Mouse (Mus musculus) neural tube, embryonic 13.5 days (tissue): ENCODE results near the gene Ddx21. TPM values are rescaled to one million over a fixed set of nuclear protein-coding genes. Genes with fewer than 3 reads are reported as not detected.

Source experiments
- ATAC-seq: fragments of 200-750 bp; cut with Nextera tagmentation; 2 replicates; pipeline ENCODE4 v1.8.0; 2017; ENCODE audit warnings: low read depth, mild to moderate bottlenecking, moderate TSS enrichment, moderate library complexity
- H3K27ac ChIP-seq: fragments of 300-500 bp; sonication (generic); replicated peaks from 2 replicates; pipeline ENCODE4 v1.5.1; 2015; ENCODE audit warnings: moderate library complexity, mild to moderate bottlenecking, inconsistent platforms
- H3K27me3 ChIP-seq: fragments of 300-500 bp; sonication (generic); 2 replicates; pipeline ENCODE4 v1.6.1; 2015; ENCODE audit warnings: mild to moderate bottlenecking, inconsistent platforms
- H3K36me3 ChIP-seq: fragments of 300-500 bp; sonication (generic); 2 replicates; pipeline ENCODE4 v1.6.1; 2015; ENCODE audit warnings: mild to moderate bottlenecking, inconsistent platforms
- H3K4me1 ChIP-seq: fragments of 300-500 bp; sonication (generic); replicated peaks from 2 replicates; pipeline ENCODE4 v1.6.1; 2015; ENCODE audit warnings: inconsistent platforms
- H3K4me2 ChIP-seq: fragments of 300-500 bp; sonication (generic); 2 replicates; pipeline ENCODE4 v1.6.1; 2015; ENCODE audit warnings: inconsistent platforms, mild to moderate bottlenecking, moderate library complexity
- H3K4me3 ChIP-seq: fragments of 300-500 bp; sonication (generic); 2 replicates; pipeline ENCODE4 v1.5.1; 2015; ENCODE audit warnings: mild to moderate bottlenecking, inconsistent platforms
- H3K9ac ChIP-seq: fragments of 300-500 bp; sonication (generic); 2 replicates; pipeline ENCODE4 v1.6.1; 2015; ENCODE audit warnings: moderate library complexity, mild to moderate bottlenecking, inconsistent platforms
- H3K9me3 ChIP-seq: fragments of 300-500 bp; sonication (generic); 2 replicates; pipeline ENCODE4 v1.6.1; 2016; ENCODE audit warnings: inconsistent platforms
- WGBS: fragments of 180-500 bp; shearing (Covaris S2); methylation state at CpG from one replicate; pipeline ENCODE4 v1.1.7; 2015; 5-methylcytosine and 5-hydroxymethylcytosine counted together
- polyA plus RNA-seq: library from polyadenylated mRNA; unstranded; fragments of >200 nt; fragmentation: Nextera tagmentation; extraction: Ambion mirVana; gene quantifications from 2 replicates; pipeline ENCODE4 v1.2.1, GENCODE M21; 2015

Ddx21 gene
- polyA plus RNA-seq, 1 experiment from 2014 or later: 14.9 TPM

DNA sequence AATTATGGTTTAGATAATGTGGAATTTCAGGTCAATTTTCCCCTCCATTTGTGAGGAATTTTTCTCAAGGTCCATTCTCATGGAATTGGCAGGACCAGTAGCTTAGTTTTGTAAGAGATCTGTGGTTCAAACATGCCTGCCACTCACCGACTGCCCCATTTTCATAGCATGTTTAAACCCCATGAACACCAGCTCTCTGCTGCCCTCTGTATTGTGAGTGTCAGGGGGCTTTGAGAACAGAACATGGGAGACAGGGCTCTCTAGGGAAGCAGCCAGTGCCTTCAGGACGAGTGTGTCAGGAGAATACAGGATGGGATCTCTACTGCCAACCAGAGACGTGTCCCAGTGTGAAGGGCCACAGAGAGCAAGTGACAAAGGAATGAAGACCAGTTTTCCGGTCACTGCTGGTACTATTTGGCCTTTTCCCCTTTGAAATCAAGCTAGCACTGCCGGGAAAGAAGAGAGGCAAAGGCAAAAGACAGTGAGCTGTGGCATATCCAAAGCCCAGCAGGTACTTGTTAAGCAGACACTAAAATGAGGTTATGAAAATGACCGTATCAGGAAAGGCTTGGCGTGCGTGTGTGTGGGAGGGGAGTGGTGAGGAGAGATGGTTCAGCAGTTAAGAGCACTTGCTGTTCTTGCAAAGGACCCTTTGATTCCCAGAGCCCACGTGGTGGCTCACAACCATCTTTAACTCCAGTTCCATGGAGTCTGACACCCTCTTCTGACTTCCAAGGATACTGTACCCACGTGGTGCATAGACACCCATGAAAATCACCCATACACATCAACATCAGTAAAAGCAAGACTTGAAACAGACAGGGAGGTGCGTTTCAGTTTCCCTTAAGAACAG is 46.1 kb downstream of the Ddx21 start:
- Histone ChIP-seq H3K9ac (no peak overlapping the region), H3K27me3 (no peaks in the 10 kb centered on the region), H3K36me3 (peaks cover 51% of the 10 kb centered on the region), H3K27ac (no peak overlapping the region), H3K4me2 (no peak overlapping the region), H3K4me1 (no peaks in the 10 kb centered on the region), H3K9me3 (no peaks in the 10 kb centered on the region), H3K4me3 (no peak overlapping the region)
- WGBS: 79% methylated on average over 11 of the region's 11 CpGs
- no peak for ATAC-seq

DNA sequence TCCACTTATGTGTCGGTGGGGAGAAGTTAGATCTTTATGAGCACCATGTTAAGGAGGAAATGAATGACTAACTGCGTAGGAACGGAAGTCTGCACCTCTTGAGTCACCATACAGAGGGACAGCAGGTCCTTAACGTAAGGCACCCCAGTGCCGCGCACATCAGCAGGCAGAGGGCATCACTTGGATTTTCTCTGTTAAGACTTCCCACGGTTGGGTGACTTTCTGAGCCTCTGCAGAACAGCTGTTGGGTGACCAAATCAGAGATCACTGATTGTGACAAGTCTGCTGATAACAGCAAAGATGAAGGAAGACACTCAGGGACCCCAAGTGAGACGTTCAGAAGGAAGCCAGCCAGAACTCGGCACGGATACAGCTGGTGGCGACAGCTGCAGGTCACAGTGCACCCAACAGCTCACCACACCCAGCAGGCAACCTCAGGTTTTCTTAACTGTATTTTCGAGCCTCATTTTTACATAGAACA is 48.4 kb downstream of the Ddx21 start:
- Histone ChIP-seq H3K36me3 (peaks cover 28% of the 10 kb centered on the region), H3K4me1 (no peaks in the 10 kb centered on the region), H3K9ac (no peak overlapping the region), H3K4me2 (no peak overlapping the region), H3K4me3 (no peak overlapping the region), H3K9me3 (no peaks in the 10 kb centered on the region), H3K27ac (no peak overlapping the region), H3K27me3 (no peaks in the 10 kb centered on the region)
- ATAC-seq: no peak
- 88% methylated on average over 12 of the region's 12 CpGs for WGBS

DNA sequence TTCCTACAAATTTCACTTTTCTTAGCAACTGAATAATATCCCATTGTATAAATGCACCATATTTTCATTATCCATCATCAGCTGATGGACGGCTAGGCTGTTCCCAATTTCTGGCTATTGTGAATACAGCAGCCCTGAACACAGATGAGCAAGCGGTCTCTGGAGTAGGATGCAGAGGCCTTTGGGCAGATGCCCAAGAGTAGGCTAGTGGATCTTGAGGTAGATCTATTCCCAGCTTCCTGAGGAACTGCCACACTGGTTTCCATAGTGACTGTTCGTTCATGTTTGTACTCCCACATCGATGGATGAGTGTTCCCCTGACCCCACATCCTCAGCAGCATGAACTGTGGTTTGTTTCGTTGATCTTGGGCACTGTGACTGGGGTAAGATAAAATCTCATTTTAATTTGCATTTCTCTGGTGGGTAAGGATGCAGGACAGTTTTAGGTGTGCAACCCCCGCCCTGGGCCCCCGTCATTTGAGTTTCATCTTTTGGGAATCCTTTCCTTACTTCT is 51.2 kb downstream of the Ddx21 start:
- H3K4me3 ChIP-seq: no peak overlapping the region
- H3K9ac ChIP-seq: no peak overlapping the region
- 79% methylated on average over 7 of the region's 7 CpGs for WGBS

DNA sequence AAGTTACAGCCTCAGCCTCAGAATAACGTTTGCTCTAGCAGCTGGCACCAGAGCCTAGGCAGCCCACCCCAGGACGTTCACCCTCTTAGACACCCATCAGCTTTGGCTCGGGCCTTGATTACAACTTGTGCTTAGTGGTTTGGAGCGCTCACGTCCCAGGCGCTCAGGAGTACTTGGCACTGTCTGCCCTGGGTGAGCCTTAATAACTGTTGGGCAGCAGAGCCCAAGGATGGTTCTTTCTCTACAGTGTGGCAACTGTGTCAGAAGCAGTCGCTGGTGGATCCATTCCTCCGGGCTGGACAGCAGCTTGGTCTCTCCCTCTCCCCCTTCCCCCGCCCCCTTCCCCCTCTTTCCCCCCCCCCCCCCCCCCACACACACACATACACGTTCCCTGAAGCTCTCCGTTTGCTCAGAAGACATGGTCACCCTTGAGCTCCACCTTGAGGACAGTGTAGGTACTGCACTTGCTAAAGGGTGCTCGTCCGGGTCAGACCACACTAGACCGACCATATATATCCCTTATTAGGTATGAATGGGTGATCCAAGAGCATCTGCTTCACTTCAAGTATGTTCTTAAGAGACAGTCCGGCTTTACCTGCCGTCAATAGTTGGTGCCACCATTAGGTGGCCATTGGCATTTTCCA is 52.4 kb downstream of the Ddx21 start:
- Histone ChIP-seq H3K27me3 (no peaks in the 10 kb centered on the region), H3K4me3 (no peak overlapping the region), H3K9ac (no peak overlapping the region), H3K4me1 (no peaks in the 10 kb centered on the region), H3K36me3 (no peaks in the 10 kb centered on the region), H3K27ac (no peak overlapping the region), H3K4me2 (no peak overlapping the region), H3K9me3 (no peaks in the 10 kb centered on the region)
- whole genome bisulfite sequencing: 33% methylated on average over 14 of the region's 16 CpGs
- ATAC-seq: no peak

More for the DNA sequence above, 51.2 kb downstream of the Ddx21 start:
- no peaks in the 10 kb centered on the region for H3K4me1 ChIP-seq
- no peaks in the 10 kb centered on the region for H3K9me3 ChIP-seq
- 0 out of 2 replicates have a peak, but pooled peaks cover 3% of the 10 kb centered on the region for H3K36me3 ChIP-seq
- no peak overlapping the region for H3K27ac ChIP-seq
- no peaks in the 10 kb centered on the region for H3K27me3 ChIP-seq
- no peak overlapping the region for H3K4me2 ChIP-seq
- no peak for ATAC-seq

DNA sequence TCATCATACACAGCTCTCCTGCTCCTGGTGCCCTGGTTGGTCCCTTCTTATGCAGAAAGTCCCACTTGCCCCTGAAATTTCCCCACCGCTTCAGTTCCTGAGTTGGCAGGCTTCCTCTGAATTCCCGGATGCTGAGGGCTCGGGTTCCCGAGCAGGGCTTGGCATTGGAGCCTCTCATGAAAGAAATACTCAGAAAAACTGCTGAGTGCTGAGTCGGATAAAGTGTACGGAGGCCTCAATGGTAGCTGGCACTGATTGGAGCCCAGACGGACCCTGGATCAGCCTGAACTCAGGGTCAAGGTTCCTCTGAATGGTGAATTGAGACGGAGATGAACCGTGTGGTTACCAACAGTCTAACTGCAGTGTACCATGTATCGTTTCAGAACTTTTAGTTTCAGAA is 55.6 kb downstream of the Ddx21 start:
- ATAC-seq: no peak
- Histone ChIP-seq H3K36me3 (no peaks in the 10 kb centered on the region), H3K9me3 (no peaks in the 10 kb centered on the region), H3K27ac (no peak overlapping the region), H3K4me3 (no peak overlapping the region), H3K4me1 (no peaks in the 10 kb centered on the region), H3K4me2 (no peak overlapping the region), H3K9ac (no peak overlapping the region), H3K27me3 (no peaks in the 10 kb centered on the region)
- WGBS: 87% methylated on average over 10 of the region's 10 CpGs

DNA sequence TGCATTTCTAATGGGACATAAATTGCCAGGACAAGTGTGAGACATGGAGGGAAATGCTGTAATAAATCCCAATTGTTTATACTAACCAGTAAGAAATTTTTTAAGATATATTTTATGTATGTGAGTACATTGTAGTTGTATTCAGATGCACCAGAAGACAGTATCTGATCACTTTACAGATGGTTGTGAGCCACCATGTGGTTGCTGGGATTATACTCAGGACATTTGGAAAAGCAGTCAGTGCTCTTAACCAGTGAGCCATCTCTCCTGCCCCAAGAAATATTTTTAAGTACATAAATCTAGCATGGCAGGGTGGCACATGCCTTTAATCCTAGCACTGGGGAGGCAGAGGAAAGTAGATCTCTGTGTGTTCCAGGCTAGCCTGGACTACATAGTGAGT is 56.3 kb downstream of the Ddx21 start:
- Histone ChIP-seq H3K36me3 (no peaks in the 10 kb centered on the region), H3K9ac (no peak overlapping the region)

DNA sequence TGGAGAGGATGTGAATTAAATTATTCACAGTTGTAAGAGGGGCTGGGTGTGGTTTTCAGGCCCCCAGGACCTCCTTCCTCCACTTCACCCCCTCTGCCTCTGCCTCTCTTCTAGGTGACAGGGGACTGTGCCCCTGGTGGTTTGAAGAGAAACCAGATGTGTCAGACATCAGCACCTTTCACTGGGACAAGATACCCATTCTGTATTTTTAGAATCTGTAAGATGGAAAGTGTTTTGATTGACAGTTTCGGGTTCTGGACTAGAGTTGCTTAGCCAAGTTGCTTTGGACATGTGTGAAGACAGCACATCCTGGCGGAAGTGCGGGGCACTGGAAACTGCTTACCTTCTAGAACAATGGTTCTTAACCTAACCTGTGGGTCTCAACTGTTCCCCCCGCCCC is 57.8 kb downstream of the Ddx21 start:
- Histone ChIP-seq H3K9ac (no peak overlapping the region), H3K4me2 (no peak overlapping the region), H3K36me3 (no peaks in the 10 kb centered on the region), H3K4me1 (no peaks in the 10 kb centered on the region), H3K27ac (no peak overlapping the region), H3K9me3 (no peaks in the 10 kb centered on the region), H3K27me3 (no peaks in the 10 kb centered on the region), H3K4me3 (no peak overlapping the region)
- no peak for ATAC-seq
- 91% methylated on average over 4 of the region's 4 CpGs for WGBS

More for the DNA sequence above, 56.3 kb downstream of the Ddx21 start:
- H3K27ac ChIP-seq: no peak overlapping the region
- no peaks in the 10 kb centered on the region for H3K27me3 ChIP-seq
- no peak for ATAC-seq
- no peak overlapping the region for H3K4me2 ChIP-seq
- no peak overlapping the region for H3K4me3 ChIP-seq
- no peaks in the 10 kb centered on the region for H3K4me1 ChIP-seq
- H3K9me3 ChIP-seq: no peaks in the 10 kb centered on the region

DNA sequence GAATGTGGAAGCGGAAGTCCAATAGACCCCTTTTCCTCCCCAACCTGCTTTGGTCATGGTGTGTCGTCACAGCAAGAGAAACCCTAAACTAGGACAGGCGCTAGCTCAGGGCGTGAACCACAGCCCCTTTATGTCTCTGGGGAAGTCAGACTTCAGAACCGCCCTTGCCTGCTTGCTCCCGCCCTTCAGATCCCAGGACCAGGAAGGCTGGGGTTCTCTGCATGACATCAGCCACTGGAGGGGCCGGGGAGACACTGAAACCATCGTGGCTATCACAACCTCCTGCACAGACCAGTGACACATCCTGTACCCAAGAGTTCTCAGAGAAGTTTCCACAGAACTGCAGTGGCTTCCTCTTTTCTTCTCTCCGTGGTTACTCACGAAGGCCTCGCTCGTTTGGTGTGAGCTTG is 58.7 kb downstream of the Ddx21 start:
- no peaks in the 10 kb centered on the region for H3K36me3 ChIP-seq
- 78% methylated on average over 12 of the region's 12 CpGs for WGBS
- no peaks in the 10 kb centered on the region for H3K9me3 ChIP-seq
- H3K4me2 ChIP-seq: no peak overlapping the region
- H3K27ac ChIP-seq: no peak overlapping the region
- no peak overlapping the region for H3K9ac ChIP-seq
- H3K4me3 ChIP-seq: no peak overlapping the region
- H3K4me1 ChIP-seq: no peaks in the 10 kb centered on the region
- ATAC-seq: no peak
- no peaks in the 10 kb centered on the region for H3K27me3 ChIP-seq

DNA sequence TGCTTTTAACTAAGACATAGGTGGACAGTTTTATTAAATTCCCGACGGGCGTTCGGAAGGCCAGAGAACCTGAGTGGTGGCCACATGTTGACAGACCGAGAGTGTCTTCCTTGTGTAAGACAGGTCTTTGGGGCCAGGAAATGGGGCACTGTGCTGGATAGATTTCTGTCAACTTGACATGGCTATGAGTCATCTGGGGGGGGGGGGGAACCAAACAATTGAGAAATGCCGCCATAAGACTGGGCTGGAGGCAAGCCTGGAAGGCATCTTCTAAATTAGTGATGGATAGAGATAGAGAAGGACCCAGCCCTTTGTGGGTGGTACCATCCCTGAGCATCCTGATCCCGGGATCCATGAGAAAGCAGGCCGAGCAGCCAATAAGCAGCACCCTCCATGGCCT is 59.2 kb downstream of the Ddx21 start:
- ATAC-seq: no peak

DNA sequence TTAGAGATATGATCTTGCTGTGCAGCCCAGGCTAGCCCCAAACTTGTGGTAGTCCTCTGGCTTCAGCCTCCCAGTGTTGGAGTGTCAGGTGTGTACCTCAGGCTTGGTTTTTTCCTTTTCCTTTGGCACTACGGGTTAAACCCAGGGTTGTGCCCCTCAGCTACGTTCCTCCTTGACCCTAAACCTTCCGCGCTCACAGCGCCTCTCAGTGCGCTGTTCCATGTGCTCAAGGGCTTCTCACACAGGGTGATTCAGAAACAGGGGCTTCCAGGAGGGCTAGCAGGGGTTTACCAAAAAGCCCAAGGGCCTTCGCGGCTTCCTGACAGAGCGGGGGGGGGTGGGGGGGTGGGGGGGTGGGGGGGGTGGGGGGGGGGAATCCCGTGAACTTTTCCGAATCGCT is 59.6 kb downstream of the Ddx21 start:
- no peak overlapping the region for H3K9ac ChIP-seq
- 95% methylated on average over 12 of the region's 12 CpGs for WGBS
- H3K27me3 ChIP-seq: no peaks in the 10 kb centered on the region
- no peak overlapping the region for H3K4me3 ChIP-seq
- no peaks in the 10 kb centered on the region for H3K36me3 ChIP-seq
- H3K4me1 ChIP-seq: no peaks in the 10 kb centered on the region
- H3K4me2 ChIP-seq: no peak overlapping the region
- ATAC-seq: no peak
- H3K27ac ChIP-seq: no peak overlapping the region
- no peaks in the 10 kb centered on the region for H3K9me3 ChIP-seq

More for the DNA sequence above, 59.2 kb downstream of the Ddx21 start:
- Histone ChIP-seq H3K9ac (no peak overlapping the region), H3K9me3 (no peaks in the 10 kb centered on the region), H3K4me3 (no peak overlapping the region), H3K4me2 (no peak overlapping the region), H3K27ac (no peak overlapping the region), H3K27me3 (no peaks in the 10 kb centered on the region), H3K36me3 (no peaks in the 10 kb centered on the region), H3K4me1 (no peaks in the 10 kb centered on the region)
- 94% methylated on average over 8 of the region's 8 CpGs for WGBS

DNA sequence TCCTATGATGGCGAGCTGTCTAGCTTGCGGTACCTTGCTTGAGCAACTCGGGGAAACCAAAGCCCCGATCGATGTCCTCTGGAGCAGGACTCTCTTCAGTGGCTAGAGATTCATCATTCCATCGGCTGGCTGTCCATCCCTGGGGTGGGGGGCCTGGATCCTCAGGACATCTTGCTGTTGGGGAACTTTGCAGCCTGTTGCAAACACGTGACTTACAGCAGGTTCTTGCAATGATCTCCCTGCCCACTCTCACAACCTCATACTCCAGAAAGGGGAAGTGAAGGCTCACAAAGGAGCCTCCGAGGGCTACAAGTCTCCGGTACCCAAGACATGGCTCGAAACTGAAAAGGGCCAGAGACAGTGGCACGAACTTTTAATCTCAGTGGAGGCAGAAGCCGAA is 60.6 kb downstream of the Ddx21 start:
- Histone ChIP-seq H3K36me3 (no peaks in the 10 kb centered on the region), H3K4me1 (no peaks in the 10 kb centered on the region), H3K27ac (no peak overlapping the region), H3K9ac (no peak overlapping the region), H3K4me2 (no peak overlapping the region), H3K4me3 (no peak overlapping the region), H3K9me3 (no peaks in the 10 kb centered on the region), H3K27me3 (no peaks in the 10 kb centered on the region)
- ATAC-seq: no peak
- WGBS: 96% methylated on average over 12 of the region's 12 CpGs

DNA sequence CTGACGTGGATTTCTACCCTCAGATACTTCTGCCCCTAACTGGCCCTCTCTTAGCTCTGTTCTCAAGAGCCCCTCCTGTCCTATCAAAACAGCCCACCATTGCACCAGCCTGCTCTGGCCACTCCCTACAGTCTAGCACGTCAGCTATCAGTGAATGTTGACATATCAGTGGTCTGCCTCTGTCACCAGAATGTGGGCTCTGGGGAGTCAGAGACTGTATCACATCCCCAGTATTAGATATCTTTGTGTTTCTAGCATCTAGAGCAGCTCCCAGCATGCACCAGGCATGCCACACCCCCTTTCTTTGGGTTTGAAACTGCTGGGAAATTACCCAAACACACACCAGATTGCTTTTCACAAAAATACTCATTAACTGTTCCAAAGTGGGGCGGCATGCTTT is 61.3 kb downstream of the Ddx21 start:
- H3K27ac ChIP-seq: no peak overlapping the region
- no peak overlapping the region for H3K4me2 ChIP-seq
- no peaks in the 10 kb centered on the region for H3K27me3 ChIP-seq
- no peak overlapping the region for H3K4me3 ChIP-seq
- H3K36me3 ChIP-seq: no peaks in the 10 kb centered on the region
- WGBS: 78% methylated on average over 3 of the region's 3 CpGs
- ATAC-seq: no peak
- H3K4me1 ChIP-seq: no peaks in the 10 kb centered on the region
- H3K9me3 ChIP-seq: no peaks in the 10 kb centered on the region
- H3K9ac ChIP-seq: no peak overlapping the region
